Mouse (Mus musculus) forebrain, embryonic 14.5 days (tissue): ENCODE data around the gene Pbx3. TPM values are rescaled to one million over a fixed set of nuclear protein-coding genes. Genes with fewer than 3 reads are reported as not detected.
A peak's percentile ranks its signal among the peaks of the same experiment; 100 is the strongest.

Experiments used
- ATAC-seq: fragments of 200-750 bp; cut with Nextera tagmentation; 2 replicates; pipeline ENCODE4 v1.8.0; 2017; ENCODE audit warnings: mild to moderate bottlenecking, moderate library complexity
- DNase-seq: peaks from one replicate; pipeline ENCODE4 v3.0.0-alpha.2; 2015; ENCODE audit warnings: low spot score
- H3K27ac ChIP-seq: fragments of 300-500 bp; sonication (generic); 2 replicates; pipeline ENCODE4 v1.5.1; 2014; ENCODE audit warnings: low read depth, mild to moderate bottlenecking, control low read depth, low read length, moderate library complexity
- H3K27me3 ChIP-seq: fragments of 300-500 bp; sonication (generic); replicated peaks from 2 replicates; pipeline ENCODE4 v1.6.1; 2014; ENCODE audit warnings: low read length, control low read depth, mixed read lengths; ENCODE audit not compliant: control insufficient read depth, insufficient read depth
- H3K36me3 ChIP-seq: fragments of 300-500 bp; sonication (generic); 2 replicates; pipeline ENCODE4 v1.6.1; 2014; ENCODE audit warnings: low read length, control low read depth; ENCODE audit not compliant: control insufficient read depth, insufficient read depth
- H3K4me1 ChIP-seq: fragments of 300-500 bp; sonication (generic); 2 replicates; pipeline ENCODE4 v1.6.1; 2014; ENCODE audit warnings: antibody characterized with exemption, low read length, control low read depth; ENCODE audit not compliant: control insufficient read depth, insufficient read depth
- H3K4me2 ChIP-seq: fragments of 300-500 bp; sonication (generic); 2 replicates; pipeline ENCODE4 v1.6.1; 2014; ENCODE audit warnings: mild to moderate bottlenecking, control low read depth, low read length
- H3K4me3 ChIP-seq: fragments of 300-500 bp; sonication (generic); 2 replicates; pipeline ENCODE4 v1.5.1; 2014; ENCODE audit warnings: low read depth, low read length, control low read depth
- H3K9ac ChIP-seq: fragments of 300-500 bp; sonication (generic); 2 replicates; pipeline ENCODE4 v1.6.1; 2014; ENCODE audit warnings: mild to moderate bottlenecking, low read length, control low read depth, moderate library complexity
- H3K9me3 ChIP-seq: fragments of 300-500 bp; sonication (generic); replicated peaks from 2 replicates; pipeline ENCODE4 v1.6.1; 2016; ENCODE audit warnings: low read length, control low read depth, mixed read lengths; ENCODE audit not compliant: control insufficient read depth
- WGBS: fragments of 180-500 bp; shearing (Covaris S2); extraction: QIAGEN DNeasy Blood & Tissue Kit; methylation state at CpG from one replicate; pipeline ENCODE4 v1.1.7; 2014; 5-methylcytosine and 5-hydroxymethylcytosine counted together
- polyA plus RNA-seq: library from polyadenylated mRNA; unstranded; fragments of >200 nt; fragmentation: Nextera tagmentation; extraction: Ambion mirVana; gene quantifications from 2 replicates; pipeline ENCODE4 v1.2.1, GENCODE M21; 2014

Pbx3 gene
- polyA plus RNA-seq, 1 experiment from 2014 or later = 60.3 TPM

GRCm38 (mm10) chr2:34225470-34225869 lies 147.5 kb downstream of the Pbx3 start:
- Histone ChIP-seq H3K27ac (no peak overlapping the region), H3K9me3 (no peaks in the 10 kb centered on the region), H3K9ac (no peak overlapping the region), H3K4me2 (no peak overlapping the region), H3K27me3 (0 out of 2 replicates have a peak, but pooled peaks cover 9% of the 10 kb centered on the region), H3K4me3 (no peak overlapping the region), H3K36me3 (no peaks in the 10 kb centered on the region), H3K4me1 (peaks cover 24% of the 10 kb centered on the region)
- 28% methylated on average over 6 of the region's 6 CpGs for WGBS
- DNase-seq (peak; percentile 86), ATAC-seq (peak; percentile 76; the same call in 1 of the 2 replicates)

GRCm38 (mm10) chr2:34221477-34221876 lies 151.5 kb downstream of the Pbx3 start:
- ATAC-seq (no peak), DNase-seq (no peak)
- Histone ChIP-seq H3K9me3 (no peaks in the 10 kb centered on the region), H3K4me1 (peaks cover 10% of the 10 kb centered on the region), H3K4me3 (no peak overlapping the region), H3K9ac (no peak overlapping the region), H3K36me3 (no peaks in the 10 kb centered on the region), H3K27me3 (0 out of 2 replicates have a peak, but pooled peaks cover 6% of the 10 kb centered on the region), H3K4me2 (no peak overlapping the region), H3K27ac (no peak overlapping the region)
- 84% methylated on average over 3 of the region's 3 CpGs for WGBS

- no peak overlapping the region for H3K4me2 ChIP-seq
- H3K9ac ChIP-seq = no peak overlapping the region
- H3K4me3 ChIP-seq = no peak overlapping the region
- no peaks in the 10 kb centered on the region for H3K36me3 ChIP-seq
- ATAC-seq (no peak), DNase-seq (peak; percentile 53)
- no peaks in the 10 kb centered on the region for H3K9me3 ChIP-seq
- peaks cover 4% of the 10 kb centered on the region; the same call in 1 of the 2 replicates for H3K4me1 ChIP-seq
- H3K27ac ChIP-seq = no peak overlapping the region
- 0 out of 2 replicates have a peak, but pooled peaks cover 6% of the 10 kb centered on the region for H3K27me3 ChIP-seq
- 74% methylated on average over 1 of the region's 1 CpGs for WGBS
Measured at GRCm38 (mm10) chr2:34219150-34219549, 153.8 kb downstream of the Pbx3 start.

- DNase-seq = peak; percentile 64
- peaks cover 4% of the 10 kb centered on the region; the same call in 1 of the 2 replicates for H3K4me1 ChIP-seq
- H3K4me2 ChIP-seq = no peak overlapping the region
- no peaks in the 10 kb centered on the region for H3K36me3 ChIP-seq
- no peaks in the 10 kb centered on the region for H3K9me3 ChIP-seq
- no peak for ATAC-seq
- no peak overlapping the region for H3K4me3 ChIP-seq
- H3K27ac ChIP-seq = no peak overlapping the region
- 0 out of 2 replicates have a peak, but pooled peaks cover under 1% of the 10 kb centered on the region for H3K27me3 ChIP-seq
- H3K9ac ChIP-seq = no peak overlapping the region
- WGBS = 19% methylated on average over 5 of the region's 5 CpGs
Measured at GRCm38 (mm10) chr2:34217596-34217995, 155.3 kb downstream of the Pbx3 start.

- H3K27ac ChIP-seq = no peak overlapping the region
- 66% methylated on average over 5 of the region's 5 CpGs for WGBS
- no peak for DNase-seq
- no peaks in the 10 kb centered on the region; the same call in 1 of the 2 replicates for H3K36me3 ChIP-seq
- H3K9me3 ChIP-seq = no peaks in the 10 kb centered on the region
- no peak overlapping the region for H3K4me3 ChIP-seq
- ATAC-seq = no peak
- no peak overlapping the region for H3K9ac ChIP-seq
- peaks cover 4% of the 10 kb centered on the region; the same call in 1 of the 2 replicates for H3K4me1 ChIP-seq
- no peaks in the 10 kb centered on the region for H3K27me3 ChIP-seq
- H3K4me2 ChIP-seq = no peak overlapping the region
Measured at GRCm38 (mm10) chr2:34215496-34215895, 157.4 kb downstream of the Pbx3 start.

GRCm38 (mm10) chr2:34212418-34212817 lies 160.5 kb downstream of the Pbx3 start:
- no peaks in the 10 kb centered on the region; the same call in 1 of the 2 replicates for H3K36me3 ChIP-seq
- H3K9ac ChIP-seq = no peak overlapping the region
- no peaks in the 10 kb centered on the region for H3K9me3 ChIP-seq
- H3K4me1 ChIP-seq = no peaks in the 10 kb centered on the region
- WGBS = 85% methylated on average over 1 of the region's 1 CpGs
- no peak for ATAC-seq
- no peak for DNase-seq
- no peak overlapping the region for H3K4me3 ChIP-seq
- H3K4me2 ChIP-seq = no peak overlapping the region
- no peak overlapping the region for H3K27ac ChIP-seq
- H3K27me3 ChIP-seq = no peaks in the 10 kb centered on the region

- no peak for ATAC-seq
- Histone ChIP-seq H3K4me1 (no peaks in the 10 kb centered on the region), H3K36me3 (peaks cover 7% of the 10 kb centered on the region; the same call in 1 of the 2 replicates), H3K9ac (no peak overlapping the region), H3K9me3 (no peaks in the 10 kb centered on the region), H3K27me3 (no peaks in the 10 kb centered on the region), H3K27ac (no peak overlapping the region), H3K4me3 (no peak overlapping the region), H3K4me2 (no peak overlapping the region)
- no peak for DNase-seq
- 65% methylated on average over 8 of the region's 8 CpGs for WGBS
Measured at GRCm38 (mm10) chr2:34204797-34205196, 168.1 kb downstream of the Pbx3 start.

GRCm38 (mm10) chr2:34204325-34204724 lies 168.6 kb downstream of the Pbx3 start:
- H3K36me3 ChIP-seq = peaks cover 7% of the 10 kb centered on the region; the same call in 1 of the 2 replicates
- H3K4me2 ChIP-seq = no peak overlapping the region
- ATAC-seq = no peak
- DNase-seq = no peak
- H3K9me3 ChIP-seq = no peaks in the 10 kb centered on the region
- no peaks in the 10 kb centered on the region for H3K4me1 ChIP-seq
- H3K27me3 ChIP-seq = no peaks in the 10 kb centered on the region
- H3K4me3 ChIP-seq = no peak overlapping the region
- H3K27ac ChIP-seq = no peak overlapping the region
- no peak overlapping the region for H3K9ac ChIP-seq
- 89% methylated on average over 2 of the region's 2 CpGs for WGBS

- DNase-seq = peak; percentile 80
- Histone ChIP-seq H3K4me1 (peaks cover 21% of the 10 kb centered on the region), H3K36me3 (no peaks in the 10 kb centered on the region), H3K9me3 (no peaks in the 10 kb centered on the region), H3K4me3 (no peak overlapping the region), H3K27ac (peak overlapping the region; percentile 52; the same call in 1 of the 2 replicates), H3K4me2 (no peak overlapping the region), H3K9ac (no peak overlapping the region), H3K27me3 (no peaks in the 10 kb centered on the region)
- WGBS = 13% methylated on average over 8 of the region's 8 CpGs
- ATAC-seq = peak; percentile 82
Measured at GRCm38 (mm10) chr2:34193870-34194820, 178.8 kb downstream of the Pbx3 start.
